Mouse (Mus musculus) stomach, embryonic 15.5 days (tissue): ENCODE results near the gene Ttc21b. TPM values are rescaled to one million over a fixed set of nuclear protein-coding genes. Genes with fewer than 3 reads are reported as not detected.
"Not testable (repeated sequence)": the region's sequence is repeated elsewhere in the genome, so short reads cannot be mapped to it uniquely, and the experiment has no call there.

Experiments used
- ATAC-seq: fragments of 200-750 bp; cut with Nextera tagmentation; 2 replicates; pipeline ENCODE4 v1.8.0; 2017; ENCODE audit warnings: low read depth, moderate number of reproducible peaks, moderate TSS enrichment; ENCODE audit not compliant: insufficient read depth, low FRiP score
- H3K27ac ChIP-seq: fragments of 300-500 bp; sonication (generic); 2 replicates; pipeline ENCODE4 v1.5.1; 2015; ENCODE audit warnings: mild to moderate bottlenecking, inconsistent platforms
- H3K27me3 ChIP-seq: fragments of 300-500 bp; sonication (generic); replicated peaks from 2 replicates; pipeline ENCODE4 v1.6.1; 2015; ENCODE audit warnings: inconsistent platforms
- H3K36me3 ChIP-seq: fragments of 300-500 bp; sonication (generic); 2 replicates; pipeline ENCODE4 v1.6.1; 2015; ENCODE audit warnings: inconsistent platforms
- H3K4me1 ChIP-seq: fragments of 300-500 bp; sonication (generic); 2 replicates; pipeline ENCODE4 v1.6.1; 2015; ENCODE audit warnings: inconsistent platforms
- H3K4me2 ChIP-seq: fragments of 300-500 bp; sonication (generic); 2 replicates; pipeline ENCODE4 v1.6.1; 2015; ENCODE audit warnings: mild to moderate bottlenecking, inconsistent platforms
- H3K4me3 ChIP-seq: fragments of 300-500 bp; sonication (generic); replicated peaks from 2 replicates; pipeline ENCODE4 v1.5.1; 2015; ENCODE audit warnings: inconsistent platforms
- H3K9ac ChIP-seq: fragments of 300-500 bp; sonication (generic); 2 replicates; pipeline ENCODE4 v1.6.1; 2015; ENCODE audit warnings: inconsistent platforms
- H3K9me3 ChIP-seq: fragments of 300-500 bp; sonication (generic); 2 replicates; pipeline ENCODE4 v1.6.1; 2016; ENCODE audit warnings: inconsistent platforms
- WGBS: fragments of 180-500 bp; shearing (Covaris S2); methylation state at CpG from one replicate; pipeline ENCODE4 v1.1.7; 2015; 5-methylcytosine and 5-hydroxymethylcytosine counted together
- polyA plus RNA-seq: library from polyadenylated mRNA; unstranded; fragments of >200 nt; fragmentation: Nextera tagmentation; extraction: Ambion mirVana; gene quantifications from 2 replicates; pipeline ENCODE4 v1.2.1, GENCODE M21; 2015

Gene Ttc21b
- polyA plus RNA-seq, 1 experiment from 2014 or later = 11.5 TPM

GRCm38 (mm10) chr2:66190157-66190556 is 66.3 kb downstream of the Ttc21b start:
- WGBS = 92% methylated on average over 5 of the region's 5 CpGs
- Histone ChIP-seq H3K9ac (no peak overlapping the region), H3K27me3 (no peaks in the 10 kb centered on the region), H3K9me3 (no peaks in the 10 kb centered on the region), H3K4me1 (no peaks in the 10 kb centered on the region), H3K36me3 (no peaks in the 10 kb centered on the region; the same call in 1 of the 2 replicates), H3K27ac (no peak overlapping the region), H3K4me2 (no peak overlapping the region), H3K4me3 (no peak overlapping the region)
- no peak for ATAC-seq

DNA sequence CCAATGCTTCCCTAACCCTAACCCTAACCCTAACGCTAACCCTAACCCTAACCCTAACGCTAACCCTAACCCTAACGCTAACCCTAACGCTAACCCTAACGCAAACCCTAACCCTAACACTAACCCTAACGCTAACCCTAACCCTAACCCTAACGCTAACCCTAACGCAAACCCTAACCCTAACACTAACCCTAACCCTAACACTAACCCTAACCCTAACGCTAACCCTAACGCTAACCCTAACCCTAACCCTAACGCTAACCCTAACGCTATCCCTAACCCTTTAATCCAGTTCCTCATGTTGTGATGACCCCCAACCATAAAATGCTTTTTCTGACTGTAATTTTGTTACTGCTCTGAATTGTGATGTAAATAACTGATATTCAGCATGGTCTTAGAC is 67.2 kb downstream of the Ttc21b start:
- H3K9ac ChIP-seq, H3K4me3 ChIP-seq, H3K27ac ChIP-seq, H3K27me3 ChIP-seq, H3K4me2 ChIP-seq, H3K9me3 ChIP-seq, H3K4me1 ChIP-seq, ATAC-seq, H3K36me3 ChIP-seq: not testable (repeated sequence)
- 96% methylated on average over 12 of the region's 12 CpGs for WGBS

GRCm38 (mm10) chr2:66187520-66187919 is 68.9 kb downstream of the Ttc21b start:
- Histone ChIP-seq H3K9me3 (no peaks in the 10 kb centered on the region), H3K4me2 (no peak overlapping the region), H3K4me1 (no peaks in the 10 kb centered on the region), H3K27ac (no peak overlapping the region), H3K4me3 (no peak overlapping the region), H3K9ac (no peak overlapping the region), H3K36me3 (peaks cover 2% of the 10 kb centered on the region; the same call in 1 of the 2 replicates), H3K27me3 (no peaks in the 10 kb centered on the region)
- 78% methylated on average over 6 of the region's 6 CpGs for WGBS
- ATAC-seq = no peak

DNA sequence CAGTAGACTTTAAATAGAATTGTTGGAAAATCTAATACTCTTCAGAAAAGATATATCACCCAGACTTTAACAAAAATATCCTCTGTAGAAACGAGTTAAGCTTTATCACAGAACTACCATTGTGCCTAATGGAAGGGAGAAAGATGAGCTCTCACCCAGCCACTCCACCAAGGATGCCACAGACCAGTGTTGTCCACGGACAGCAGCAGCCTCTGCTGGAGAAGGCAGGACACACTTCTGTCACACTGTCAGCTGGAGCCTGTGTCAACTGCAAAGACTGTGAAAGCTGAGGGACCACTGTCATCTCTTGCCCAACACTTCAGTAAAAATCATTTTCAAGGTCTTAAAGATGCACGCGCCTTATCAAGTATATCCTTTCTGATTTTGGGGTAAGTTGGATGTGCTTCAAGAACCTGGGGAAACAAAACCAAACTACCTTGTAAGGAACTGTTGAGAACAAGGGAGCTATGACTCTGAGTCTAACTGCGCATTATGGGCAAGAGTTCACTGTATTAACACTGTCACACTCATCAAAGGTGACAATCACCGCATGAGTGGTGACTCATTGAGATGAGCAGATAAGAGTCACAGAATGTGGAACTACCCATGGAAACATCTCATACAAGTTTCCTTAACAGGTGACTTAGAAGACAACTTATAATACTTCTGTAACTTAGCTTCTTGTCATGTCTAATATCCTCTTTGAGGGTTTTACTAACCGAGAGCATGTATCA is 71.8 kb downstream of the Ttc21b start:
- H3K4me2 ChIP-seq = no peak overlapping the region
- no peak overlapping the region for H3K4me3 ChIP-seq
- WGBS = 81% methylated on average over 7 of the region's 7 CpGs
- no peak overlapping the region for H3K27ac ChIP-seq
- H3K4me1 ChIP-seq = no peaks in the 10 kb centered on the region
- H3K9me3 ChIP-seq = no peaks in the 10 kb centered on the region
- no peak for ATAC-seq
- H3K9ac ChIP-seq = no peak overlapping the region
- H3K27me3 ChIP-seq = no peaks in the 10 kb centered on the region
- peaks cover 3% of the 10 kb centered on the region; the same call in 1 of the 2 replicates for H3K36me3 ChIP-seq

DNA sequence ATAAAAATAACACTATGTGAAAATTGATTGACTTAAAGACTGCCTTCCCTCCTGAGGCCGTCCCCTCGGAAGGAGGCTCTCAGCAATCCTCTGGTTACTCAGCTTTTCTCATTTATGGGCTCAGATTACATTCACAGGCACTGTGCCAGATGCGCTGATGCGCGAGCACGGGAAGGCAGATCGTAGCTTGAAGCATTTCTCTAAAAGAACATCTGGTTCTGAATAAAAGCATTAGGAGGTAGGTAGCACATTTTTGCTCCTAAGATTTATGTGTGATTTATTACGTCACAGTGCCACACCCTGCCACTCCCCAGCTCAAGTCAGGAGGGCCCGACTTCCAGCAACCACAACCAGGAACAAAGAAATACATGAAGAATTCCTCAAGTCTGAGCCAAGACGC is 76.1 kb downstream of the Ttc21b start:
- no peaks in the 10 kb centered on the region for H3K4me1 ChIP-seq
- peak; percentile 39; the same call in 1 of the 2 replicates for ATAC-seq
- no peak overlapping the region for H3K27ac ChIP-seq
- no peak overlapping the region for H3K4me3 ChIP-seq
- no peak overlapping the region for H3K9ac ChIP-seq
- peak overlapping the region; percentile 27; the same call in 1 of the 2 replicates for H3K4me2 ChIP-seq
- no peaks in the 10 kb centered on the region for H3K27me3 ChIP-seq
- 39% methylated on average over 10 of the region's 10 CpGs for WGBS
- 0 out of 2 replicates have a peak, but pooled peaks cover 3% of the 10 kb centered on the region for H3K36me3 ChIP-seq
- H3K9me3 ChIP-seq = no peaks in the 10 kb centered on the region

- 49% methylated on average over 10 of the region's 10 CpGs for WGBS
- H3K4me1 ChIP-seq = no peaks in the 10 kb centered on the region
- H3K27ac ChIP-seq = no peak overlapping the region
- H3K9ac ChIP-seq = no peak overlapping the region
- H3K9me3 ChIP-seq = no peaks in the 10 kb centered on the region
- no peak for ATAC-seq
- H3K4me3 ChIP-seq = no peak overlapping the region
- H3K4me2 ChIP-seq = no peak overlapping the region
- H3K27me3 ChIP-seq = no peaks in the 10 kb centered on the region
- 0 out of 2 replicates have a peak, but pooled peaks cover 3% of the 10 kb centered on the region for H3K36me3 ChIP-seq
Observed at GRCm38 (mm10) chr2:66179782-66180181, 76.6 kb downstream of the Ttc21b start.

DNA sequence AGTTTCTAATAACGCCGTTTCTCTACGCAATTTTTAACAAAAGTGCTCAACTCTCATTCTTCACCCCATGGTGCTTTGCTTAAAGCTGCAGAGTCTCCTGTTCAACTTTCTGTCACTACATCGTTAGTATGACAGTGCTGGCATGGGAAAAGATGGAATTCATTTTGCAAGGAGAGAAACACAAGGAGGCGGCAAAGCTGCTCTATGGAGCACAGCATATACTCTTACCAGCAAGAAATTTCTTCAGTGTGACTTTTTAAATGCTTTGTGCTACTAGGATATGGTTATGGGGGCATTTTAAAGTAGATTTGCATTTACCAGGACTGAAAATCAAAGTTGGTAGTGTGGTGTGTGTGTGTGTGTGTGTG is 77.6 kb downstream of the Ttc21b start:
- no peak overlapping the region for H3K9ac ChIP-seq
- H3K27me3 ChIP-seq = no peaks in the 10 kb centered on the region
- no peak overlapping the region for H3K27ac ChIP-seq
- no peak for ATAC-seq
- WGBS = 76% methylated on average over 5 of the region's 5 CpGs
- H3K9me3 ChIP-seq = no peaks in the 10 kb centered on the region
- no peak overlapping the region for H3K4me2 ChIP-seq
- H3K36me3 ChIP-seq = 0 out of 2 replicates have a peak, but pooled peaks cover 3% of the 10 kb centered on the region
- no peak overlapping the region for H3K4me3 ChIP-seq
- no peaks in the 10 kb centered on the region for H3K4me1 ChIP-seq

DNA sequence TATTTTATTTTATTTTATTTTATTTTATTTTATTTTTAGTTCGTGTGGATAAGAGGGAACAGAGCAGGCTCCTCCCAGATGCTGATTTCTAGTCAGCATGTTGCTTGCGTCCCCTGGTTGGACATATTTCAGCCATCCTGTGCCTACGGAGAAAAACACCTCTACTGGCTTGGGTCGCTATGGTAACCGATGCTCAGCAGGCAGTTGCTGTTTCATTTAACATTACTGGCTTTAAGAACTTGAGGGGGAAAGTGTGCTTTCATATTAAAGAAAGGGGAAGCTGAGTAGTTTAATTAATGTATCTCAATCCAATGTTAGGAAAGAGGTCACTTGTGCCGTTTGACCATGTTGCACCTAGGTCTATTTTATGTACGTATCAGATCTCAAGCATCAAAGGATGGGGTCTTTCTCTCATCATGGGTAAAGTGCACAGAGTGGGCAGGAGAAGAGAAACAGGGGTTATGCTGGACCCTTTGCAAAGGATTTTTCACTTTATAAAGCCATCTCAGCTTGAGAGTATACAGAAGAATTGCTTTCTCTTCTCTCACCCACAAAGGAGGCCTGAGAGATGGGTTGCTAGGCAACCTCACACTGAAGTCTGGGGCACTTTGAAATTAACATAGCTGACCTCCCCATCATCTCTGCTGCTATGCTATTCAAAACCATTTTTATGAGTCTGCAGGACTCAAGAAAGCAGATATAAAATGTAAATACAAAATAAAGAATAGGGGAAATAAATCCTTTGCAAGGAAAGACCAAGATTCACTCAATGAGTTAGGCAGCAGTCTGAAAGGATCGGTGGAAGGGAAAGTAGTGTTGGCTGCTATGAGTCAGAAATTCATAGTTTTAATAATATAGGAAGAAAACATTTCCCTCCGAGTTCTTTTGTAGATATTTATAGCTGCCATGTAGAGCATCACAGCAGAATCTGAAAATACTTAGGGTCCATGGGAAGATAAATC is 78.2 kb downstream of the Ttc21b start:
- Histone ChIP-seq H3K4me1 (no peaks in the 10 kb centered on the region), H3K9me3 (no peaks in the 10 kb centered on the region), H3K36me3 (0 out of 2 replicates have a peak, but pooled peaks cover 3% of the 10 kb centered on the region), H3K4me3 (no peak overlapping the region), H3K4me2 (no peak overlapping the region), H3K27ac (no peak overlapping the region), H3K9ac (no peak overlapping the region), H3K27me3 (no peaks in the 10 kb centered on the region)
- no peak for ATAC-seq
- 68% methylated on average over 9 of the region's 9 CpGs for WGBS

DNA sequence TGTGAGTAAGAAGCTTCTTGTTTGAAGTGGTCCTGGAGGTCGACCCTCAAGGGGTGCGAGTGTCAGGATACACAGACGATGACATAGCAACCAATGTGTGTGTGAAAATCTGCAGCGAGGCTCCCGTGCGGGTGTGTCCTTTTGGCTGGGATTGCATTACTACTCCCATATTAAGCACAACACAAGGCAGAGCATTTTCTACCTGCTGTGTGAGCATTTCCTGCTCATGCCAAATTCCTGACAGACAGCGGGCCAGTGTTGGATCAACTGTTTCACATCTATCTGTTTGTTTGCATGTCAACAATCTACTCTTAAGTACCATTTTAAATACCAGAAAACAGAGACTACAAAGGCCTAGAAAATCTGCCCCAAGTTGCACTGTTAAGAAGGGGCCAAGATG is 79.4 kb downstream of the Ttc21b start:
- no peaks in the 10 kb centered on the region for H3K4me1 ChIP-seq
- H3K36me3 ChIP-seq = no peaks in the 10 kb centered on the region
- H3K4me3 ChIP-seq = no peak overlapping the region
- no peak for ATAC-seq
- H3K27ac ChIP-seq = no peak overlapping the region
- H3K4me2 ChIP-seq = no peak overlapping the region
- no peaks in the 10 kb centered on the region for H3K27me3 ChIP-seq
- WGBS = 88% methylated on average over 7 of the region's 7 CpGs
- no peaks in the 10 kb centered on the region for H3K9me3 ChIP-seq
- no peak overlapping the region for H3K9ac ChIP-seq

DNA sequence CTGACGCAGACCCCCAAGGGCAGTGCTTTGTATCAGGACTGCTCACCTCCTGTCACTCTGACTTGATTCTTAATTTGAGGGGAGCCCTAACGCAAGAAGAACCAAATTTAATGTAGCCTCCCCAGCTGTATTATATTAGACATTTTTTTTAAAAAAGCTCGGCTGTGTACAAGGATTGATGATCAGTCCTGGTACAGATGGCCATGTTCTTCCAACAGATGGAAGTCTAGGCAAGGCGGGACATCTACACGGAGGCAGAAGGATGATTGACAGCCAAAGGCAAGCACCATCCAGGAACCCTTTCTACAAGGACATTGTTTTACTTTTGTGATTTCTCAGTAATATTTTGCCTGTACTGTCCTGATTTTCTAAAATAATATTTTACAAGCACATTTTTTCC is 83.3 kb downstream of the Ttc21b start:
- H3K4me3 ChIP-seq = no peak overlapping the region
- no peak for ATAC-seq
- H3K36me3 ChIP-seq = no peaks in the 10 kb centered on the region
- no peaks in the 10 kb centered on the region for H3K4me1 ChIP-seq
- WGBS = 77% methylated on average over 5 of the region's 5 CpGs
- no peaks in the 10 kb centered on the region for H3K9me3 ChIP-seq
- no peak overlapping the region for H3K4me2 ChIP-seq
- no peaks in the 10 kb centered on the region for H3K27me3 ChIP-seq
- H3K9ac ChIP-seq = no peak overlapping the region
- H3K27ac ChIP-seq = no peak overlapping the region

DNA sequence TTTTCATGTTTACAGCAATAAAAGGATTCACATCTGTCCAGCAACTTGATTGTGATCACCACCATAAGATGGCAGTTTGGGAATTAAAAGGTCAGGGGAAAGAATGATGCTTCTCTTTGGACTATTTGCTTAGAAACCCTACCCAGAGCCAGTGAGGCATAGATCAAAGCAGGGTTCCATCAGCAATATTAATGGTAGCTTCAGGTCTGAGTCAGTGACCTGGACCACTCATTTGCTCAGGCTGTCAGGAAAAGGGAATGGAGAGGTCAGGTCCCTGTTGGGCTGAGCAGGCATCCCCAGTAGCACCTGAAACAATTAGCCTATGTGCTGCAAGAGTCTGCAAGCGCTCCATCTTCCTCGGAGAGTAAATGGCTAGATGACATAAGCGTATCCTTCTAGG is 84.8 kb downstream of the Ttc21b start:
- Histone ChIP-seq H3K9ac (no peak overlapping the region), H3K9me3 (no peaks in the 10 kb centered on the region), H3K27ac (no peak overlapping the region), H3K4me2 (no peak overlapping the region), H3K27me3 (no peaks in the 10 kb centered on the region), H3K36me3 (no peaks in the 10 kb centered on the region), H3K4me1 (no peaks in the 10 kb centered on the region), H3K4me3 (no peak overlapping the region)
- WGBS = 77% methylated on average over 3 of the region's 3 CpGs
- no peak for ATAC-seq

DNA sequence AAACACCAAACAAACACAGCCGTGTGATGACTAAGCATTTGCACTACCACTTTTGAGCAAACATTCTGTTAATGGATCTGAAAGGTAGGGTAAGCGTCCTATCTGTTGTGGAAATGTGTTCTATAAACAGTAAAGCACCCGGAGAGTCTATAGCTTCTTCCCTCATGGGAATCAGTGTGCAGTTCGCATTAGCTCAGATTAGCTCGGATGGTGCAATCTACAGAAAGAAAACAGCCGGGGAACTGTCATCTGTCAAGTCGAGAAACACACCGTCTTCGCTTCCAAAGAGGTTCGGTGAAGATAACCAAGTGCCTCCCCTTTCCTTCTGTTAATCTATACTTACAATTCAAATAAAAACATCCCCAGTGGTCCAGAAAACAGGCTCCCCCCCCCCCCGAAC is 85.7 kb downstream of the Ttc21b start:
- ATAC-seq = no peak
- H3K9me3 ChIP-seq = no peaks in the 10 kb centered on the region
- H3K4me3 ChIP-seq = no peak overlapping the region
- no peak overlapping the region for H3K9ac ChIP-seq
- no peaks in the 10 kb centered on the region for H3K27me3 ChIP-seq
- H3K27ac ChIP-seq = no peak overlapping the region
- no peaks in the 10 kb centered on the region for H3K4me1 ChIP-seq
- WGBS = 33% methylated on average over 11 of the region's 11 CpGs
- H3K4me2 ChIP-seq = no peak overlapping the region
- no peaks in the 10 kb centered on the region for H3K36me3 ChIP-seq
